Mouse (Mus musculus): ENCODE measurements around the gene Muc5ac. TPM values are rescaled to one million over a fixed set of nuclear protein-coding genes. Genes with fewer than 3 reads are reported as not detected.
"Not testable (repeated sequence)": the region's sequence is repeated elsewhere in the genome, so short reads cannot be mapped to it uniquely, and the experiment has no call there.

Gene Muc5ac
- total RNA-seq, 2 experiments from 2014 or later = not detected

- intact Hi-C loops (cut with DNase I) = loop anchor here (1.0 kb wide), 1 partner anchor 265 kb away; no protein-coding TSS in a partner anchor
- DNase-seq (ENCODE audit: extremely low spot score in 1 of 2, low spot score in 2 of 2) = peak; percentile 65
- Histone ChIP-seq H3K4me3 (no peak overlapping the region), H3K27ac (no peak overlapping the region)
- no peak for TF ChIP-seq CTCF (IDR thresholded peaks at IDR 0.05)
Measured at GRCm38 (mm10) chr7:141805384-141805783, 16.6 kb downstream of the Muc5ac start.

DNA sequence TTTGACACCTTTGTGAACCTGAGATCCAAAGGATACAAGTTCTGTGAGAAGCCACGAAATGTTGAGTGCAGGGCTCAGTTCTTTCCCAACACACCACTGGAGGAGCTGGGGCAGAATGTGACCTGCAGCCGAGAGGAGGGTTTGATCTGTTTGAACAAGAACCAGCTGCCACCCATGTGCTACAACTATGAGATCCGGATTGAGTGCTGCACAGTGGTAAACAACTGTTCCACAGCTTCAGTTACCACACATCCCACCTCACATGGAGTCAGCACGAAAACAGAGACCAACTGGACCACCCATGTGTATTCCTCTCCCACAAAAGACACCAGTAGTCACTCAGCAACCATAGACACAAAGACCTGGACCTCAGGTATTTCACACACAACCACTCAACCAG lies 19.1 kb downstream of the Muc5ac start:
- DNase-seq (ENCODE audit: extremely low spot score in 1 of 2, low spot score in 2 of 2); intact Hi-C loops (cut with DNase I); H3K4me3 ChIP-seq; H3K27ac ChIP-seq: not testable (repeated sequence)

GRCm38 (mm10) chr7:141809933-141810332 lies 21.2 kb downstream of the Muc5ac start:
- DNase-seq (ENCODE audit: extremely low spot score in 1 of 2, low spot score in 2 of 2); intact Hi-C loops (cut with DNase I); H3K4me3 ChIP-seq; H3K27ac ChIP-seq: not testable (repeated sequence)

GRCm38 (mm10) chr7:141813321-141813720 lies 24.5 kb downstream of the Muc5ac start:
- intact Hi-C loops (cut with DNase I) = no loop called here
- DNase-seq (ENCODE audit: extremely low spot score in 1 of 2, low spot score in 2 of 2) = no peak
- Histone ChIP-seq H3K27ac (no peak overlapping the region), H3K4me3 (no peak overlapping the region)
- no peak for TF ChIP-seq CTCF (IDR thresholded peaks at IDR 0.05)

DNA sequence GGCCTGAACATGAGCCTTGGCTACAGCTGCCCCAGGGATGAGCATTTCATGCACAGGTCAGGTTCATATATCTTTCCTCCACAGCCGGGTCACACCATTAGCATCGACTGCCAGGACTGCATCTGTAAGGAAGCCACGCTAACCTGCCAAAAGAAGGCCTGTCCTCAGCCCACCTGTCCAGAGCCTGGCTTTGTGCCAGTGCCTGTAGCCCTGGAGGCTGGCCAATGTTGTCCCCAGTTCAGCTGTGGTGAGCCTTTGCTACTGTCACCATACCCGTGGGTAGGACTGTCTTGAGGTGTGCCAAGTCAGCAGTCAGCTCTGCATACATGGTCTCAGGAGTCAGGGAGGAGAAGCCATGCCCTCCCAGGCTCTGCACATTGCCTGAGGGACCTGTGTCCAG lies 26.6 kb downstream of the Muc5ac start:
- no peak overlapping the region for H3K4me3 ChIP-seq
- no peak overlapping the region for H3K27ac ChIP-seq
- DNase-seq (ENCODE audit: extremely low spot score in 1 of 2, low spot score in 2 of 2) = no peak
- intact Hi-C loops (cut with DNase I) = no loop called here
- TF ChIP-seq CTCF (IDR thresholded peaks at IDR 0.05) = no peak

GRCm38 (mm10) chr7:141817355-141818075 lies 28.7 kb downstream of the Muc5ac start:
- no peak for TF ChIP-seq CTCF (IDR thresholded peaks at IDR 0.05)
- H3K27ac ChIP-seq = no peak overlapping the region
- DNase-seq (ENCODE audit: extremely low spot score in 1 of 2, low spot score in 2 of 2) = no peak
- intact Hi-C loops (cut with DNase I) = no loop called here
- H3K4me3 ChIP-seq = no peak overlapping the region

GRCm38 (mm10) chr7:141818267-141818666 lies 29.5 kb downstream of the Muc5ac start:
- no peak overlapping the region for H3K27ac ChIP-seq
- no peak for TF ChIP-seq CTCF (IDR thresholded peaks at IDR 0.05)
- intact Hi-C loops (cut with DNase I) = no loop called here

DNA sequence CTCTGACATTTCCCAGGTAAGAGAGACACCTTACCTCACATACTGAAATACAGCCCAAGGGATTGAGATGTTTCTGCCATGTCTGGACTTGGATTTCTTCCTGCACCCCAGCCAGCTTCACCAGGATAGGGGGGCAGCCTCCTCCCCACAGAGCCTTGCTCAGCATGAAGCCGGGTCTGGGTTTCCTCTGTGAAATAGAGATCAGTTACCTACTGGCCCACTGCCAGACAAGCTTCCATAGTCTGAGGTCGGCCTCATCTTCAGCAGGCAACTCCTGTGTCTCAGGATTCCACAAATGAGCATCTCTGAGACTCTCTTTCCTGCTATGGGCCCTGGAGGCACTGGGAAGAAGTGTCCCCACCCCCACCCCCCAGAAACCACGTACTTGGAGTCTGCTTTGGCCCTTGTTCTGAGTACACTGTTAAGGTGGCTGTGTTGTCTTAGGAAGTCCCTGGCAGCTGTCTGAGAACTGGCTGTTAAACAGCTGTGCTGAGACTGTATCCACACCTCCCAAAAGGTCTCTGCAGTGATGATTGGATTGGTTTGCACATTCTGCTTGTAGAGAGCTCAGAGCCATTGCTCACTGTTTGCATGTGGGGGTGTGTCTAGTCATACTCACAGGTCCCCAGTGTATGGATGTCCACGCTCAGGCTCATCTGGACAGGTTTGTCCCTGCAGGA lies 34.0 kb downstream of the Muc5ac start:
- intact Hi-C loops (cut with DNase I) = no loop called here
- DNase-seq (ENCODE audit: extremely low spot score in 1 of 2, low spot score in 2 of 2) = no peak
- Histone ChIP-seq H3K27ac (no peak overlapping the region), H3K4me3 (no peak overlapping the region)
- no peak for TF ChIP-seq CTCF (IDR thresholded peaks at IDR 0.05)

More at GRCm38 (mm10) chr7:141818267-141818666, 29.5 kb downstream of the Muc5ac start:
- DNase-seq (ENCODE audit: extremely low spot score in 1 of 2, low spot score in 2 of 2) = no peak
- no peak overlapping the region for H3K4me3 ChIP-seq

DNA sequence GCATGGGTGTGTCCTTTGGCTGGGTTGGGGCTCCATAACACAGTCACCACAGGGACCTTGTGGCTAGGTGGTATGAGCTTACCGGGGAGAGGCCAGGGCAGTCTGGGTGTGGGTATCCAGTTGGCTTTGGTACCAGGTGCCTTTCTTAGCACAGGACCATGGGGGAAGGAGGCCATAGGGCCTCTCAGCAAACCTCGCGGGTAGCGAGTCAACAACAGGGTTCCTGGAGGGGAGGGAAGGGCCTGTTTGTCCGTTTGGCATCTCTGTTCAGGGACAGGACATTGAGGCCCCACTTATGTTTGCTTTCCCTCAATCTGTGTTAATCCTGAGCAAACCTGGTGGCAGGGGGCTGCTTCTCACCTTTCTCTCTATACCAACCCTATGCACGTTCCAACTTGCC lies 34.9 kb downstream of the Muc5ac start:
- intact Hi-C loops (cut with DNase I) = no loop called here

GRCm38 (mm10) chr7:141824398-141824797 lies 35.6 kb downstream of the Muc5ac start:
- intact Hi-C loops (cut with DNase I) = no loop called here
- H3K4me3 ChIP-seq = no peak overlapping the region
- DNase-seq (ENCODE audit: extremely low spot score in 1 of 2, low spot score in 2 of 2) = no peak
- no peak for TF ChIP-seq CTCF (IDR thresholded peaks at IDR 0.05)
- no peak overlapping the region for H3K27ac ChIP-seq

More for the DNA sequence above, 34.9 kb downstream of the Muc5ac start:
- Histone ChIP-seq H3K27ac (no peak overlapping the region), H3K4me3 (no peak overlapping the region)
- no peak for DNase-seq (ENCODE audit: extremely low spot score in 1 of 2, low spot score in 2 of 2)
- TF ChIP-seq CTCF (IDR thresholded peaks at IDR 0.05) = no peak

DNA sequence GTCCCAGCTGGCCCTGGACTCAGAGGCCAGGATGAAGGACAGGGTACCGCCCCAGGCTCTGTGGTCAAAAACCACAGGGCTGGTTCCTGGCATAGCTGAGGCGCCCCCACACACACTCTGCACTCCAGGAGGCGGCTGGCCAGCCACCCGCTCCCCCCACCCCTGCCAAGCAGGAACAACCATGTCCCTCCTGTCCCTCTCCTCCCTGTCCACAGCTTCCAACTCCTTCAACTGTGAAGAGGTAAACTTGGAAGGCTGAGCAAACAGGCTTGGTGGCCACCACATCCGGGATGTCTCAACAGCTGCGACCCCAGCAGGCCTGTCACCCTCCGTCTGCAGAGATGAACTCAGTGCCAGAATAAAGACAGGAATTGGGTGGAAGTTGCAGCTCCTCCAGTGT lies 47.2 kb downstream of the Muc5ac start:
- intact Hi-C loops (cut with DNase I) = no loop called here
- DNase-seq (ENCODE audit: extremely low spot score in 1 of 2, low spot score in 2 of 2) = no peak

DNA sequence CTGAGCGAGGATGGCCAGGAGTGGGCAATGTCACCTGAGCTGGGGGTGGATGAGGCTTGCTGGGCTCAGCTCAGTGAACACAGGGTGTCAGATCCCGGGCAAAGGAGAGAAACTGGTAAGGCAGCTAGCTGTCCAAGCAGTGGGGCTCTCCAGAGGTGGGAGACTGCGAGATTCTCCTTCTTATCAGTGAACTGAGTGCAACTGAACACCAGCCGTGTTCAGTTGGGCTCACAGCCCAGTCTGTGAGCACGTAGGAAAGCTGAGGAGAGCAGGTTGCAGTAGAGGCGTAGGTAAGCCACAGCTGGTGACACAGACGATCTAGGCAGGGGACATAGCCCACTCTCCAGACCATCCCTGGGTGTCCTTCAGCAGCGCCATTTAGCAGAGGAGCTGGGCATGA lies 47.7 kb downstream of the Muc5ac start:
- no peak for TF ChIP-seq CTCF (IDR thresholded peaks at IDR 0.05)
- H3K27ac ChIP-seq = no peak overlapping the region
- intact Hi-C loops (cut with DNase I) = no loop called here
- no peak overlapping the region for H3K4me3 ChIP-seq
- DNase-seq (ENCODE audit: extremely low spot score in 1 of 2, low spot score in 2 of 2) = no peak

More for the DNA sequence above, 47.2 kb downstream of the Muc5ac start:
- Histone ChIP-seq H3K4me3 (no peak overlapping the region), H3K27ac (no peak overlapping the region)
- no peak for TF ChIP-seq CTCF (IDR thresholded peaks at IDR 0.05)

- no peak within 1 kb of the TSS for H3K27ac ChIP-seq
- no peak for TF ChIP-seq CTCF (IDR thresholded peaks at IDR 0.05)
- DNase-seq (ENCODE audit: extremely low spot score in 1 of 2, low spot score in 2 of 2) = no peak
- intact Hi-C loops (cut with DNase I) = no loop called here
- no peak within 1 kb of the TSS for H3K4me3 ChIP-seq
Measured at GRCm38 (mm10) chr7:141838779-141839178, 50.0 kb downstream of the Muc5ac start, which contains the start of gene Muc5b. Muc5b (plus strand) TSS chr7:141839070.
